25 mouse cellular contexts compared by ENCODE assay signal in genomic region chr15:83584741-83585220, GRCm38 (mm10). TPM values are rescaled to one million over a fixed set of nuclear protein-coding genes. Genes with fewer than 3 reads are reported as not detected.
DNase-seq lines count a peak whose midpoint lies in the region; ATAC-seq and TF ChIP-seq lines count a peak whose summit lies in the region.
"Had no signal": no experiment of that assay in that cellular context is flagged by ENCODE, and none has a peak within 500 bp of the region (broad histone marks: within the 10 kb centered on the region; RNA-seq: fewer than 3 reads in every experiment).

No protein-coding gene starts in this region.

- H3K4me1 ChIP-seq in liver, embryonic 13.5 days (replicated peaks): peaks cover 29% of the 10 kb centered on the region
- peaks cover 12% of the 10 kb centered on the region for H3K4me1 ChIP-seq in liver, embryonic 11.5 days (replicated peaks; ENCODE audit: control insufficient read depth, insufficient read depth, low read length)
- H3K4me1 ChIP-seq: embryonic facial prominence, embryonic 12.5 days; forebrain, embryonic 13.5 days; forebrain, embryonic 15.5 days had no signal

- no peak for TF ChIP-seq CTCF in gastrocnemius, adult 2 months (IDR thresholded peaks at IDR 0.05)

- H3K9ac ChIP-seq in liver, embryonic 13.5 days: no peak overlapping the region
- no peak overlapping the region for H3K9ac ChIP-seq in liver, embryonic 11.5 days (ENCODE audit: low read depth, low read length)
- H3K9ac ChIP-seq: embryonic facial prominence, embryonic 12.5 days; embryonic facial prominence, embryonic 15.5 days; forebrain, embryonic 13.5 days; forebrain, embryonic 15.5 days; forebrain, postnatal 0 days had no signal

- peaks cover 100% of the 10 kb centered on the region for H3K36me3 ChIP-seq in liver, embryonic 13.5 days
- peaks cover 72% of the 10 kb centered on the region for H3K36me3 ChIP-seq in liver, embryonic 11.5 days (ENCODE audit: control insufficient read depth, insufficient read depth, low read length)

- H3K4me2 ChIP-seq in liver, embryonic 13.5 days: no peak overlapping the region
- no peak overlapping the region for H3K4me2 ChIP-seq in liver, embryonic 11.5 days
- H3K4me2 ChIP-seq: embryonic facial prominence, embryonic 12.5 days; embryonic facial prominence, embryonic 15.5 days; forebrain, embryonic 13.5 days; forebrain, embryonic 15.5 days had no signal

- H3K4me3 ChIP-seq in gastrocnemius, adult 2 months: no peak overlapping the region
- H3K4me3 ChIP-seq in liver, embryonic 13.5 days (replicated peaks): no peak overlapping the region
- H3K4me3 ChIP-seq in liver, embryonic 11.5 days (ENCODE audit: low read depth, low read length): no peak overlapping the region
- H3K4me3 ChIP-seq: embryonic facial prominence, embryonic 12.5 days; embryonic facial prominence, embryonic 15.5 days; forebrain, embryonic 13.5 days; forebrain, embryonic 15.5 days had no signal

- H3K9me3 ChIP-seq in liver, embryonic 13.5 days (replicated peaks): peaks cover 13% of the 10 kb centered on the region
- H3K9me3 ChIP-seq in liver, embryonic 11.5 days (ENCODE audit: control insufficient read depth, low read length): peaks cover 10% of the 10 kb centered on the region
- H3K9me3 ChIP-seq: embryonic facial prominence, embryonic 15.5 days; forebrain, embryonic 15.5 days had no signal

- no peaks in the 10 kb centered on the region for H3K27me3 ChIP-seq in liver, embryonic 13.5 days
- H3K27me3 ChIP-seq in liver, embryonic 11.5 days (replicated peaks; ENCODE audit: control insufficient read depth, insufficient read depth, low read length): no peaks in the 10 kb centered on the region
- H3K27me3 ChIP-seq: embryonic facial prominence, embryonic 12.5 days; embryonic facial prominence, embryonic 15.5 days; forebrain, embryonic 13.5 days; forebrain, embryonic 15.5 days had no signal

- H3K27ac ChIP-seq in gastrocnemius, adult 2 months: no peak overlapping the region
- peak overlapping the region; percentile 78 for H3K27ac ChIP-seq in liver, embryonic 13.5 days
- H3K27ac ChIP-seq in liver, embryonic 11.5 days (ENCODE audit: low read depth, low read length): no peak overlapping the region
- H3K27ac ChIP-seq: embryonic facial prominence, embryonic 12.5 days; embryonic facial prominence, embryonic 15.5 days; forebrain, embryonic 13.5 days; forebrain, embryonic 15.5 days had no signal

- intact Hi-C loops in gastrocnemius, adult 2 months (cut with DNase I): no loop called here

- ATAC-seq in liver, embryonic 13.5 days (ENCODE audit: low read depth): no peak
- ATAC-seq in liver, embryonic 11.5 days (replicated peaks; ENCODE audit: low FRiP score): no peak
- no peak for ATAC-seq in megakaryocyte progenitor cell, adult 5-6 weeks (replicated peaks; ENCODE audit: poor library complexity)
- ATAC-seq: forebrain, embryonic 13.5 days; forebrain, embryonic 15.5 days; forebrain, postnatal 0 days had no signal

- WGBS in liver, embryonic 13.5 days (ENCODE audit: insufficient replicate concordance): 90% methylated on average over 6 of the region's 6 CpGs
- 89% methylated on average over 6 of the region's 6 CpGs for WGBS in liver, embryonic 11.5 days

- peak; percentile 11 for DNase-seq in gastrocnemius, adult 2 months
- no peak for DNase-seq in gastrocnemius, postnatal 4 days (ENCODE audit: low spot score in 2 of 2)
- DNase-seq in liver, embryonic 13.5 days: no peak
- no peak for DNase-seq in liver, embryonic 11.5 days (ENCODE audit: low spot score)
- DNase-seq in fat pad, adult 2 months (ENCODE audit: extremely low read depth, low read depth, low spot score): peak; percentile 95
- DNase-seq in gonadal fat pad, adult 2 months (ENCODE audit: low read depth): peak; percentile 92
- no peak for DNase-seq in ovary, postnatal 36 days (ENCODE audit: low spot score)
- DNase-seq: adrenal gland, adult 2 months; adrenal gland, postnatal 10 days; adrenal gland, postnatal 25 days; cerebellum, adult 11 months; cerebellum, adult 18-20 months; cerebellum, adult 8-10 months; cerebellum, adult 9-11 months; cerebellum, postnatal 14 days; cerebellum, postnatal 36 days; embryo, embryonic 11 days; forebrain, postnatal 0 days had no signal

RNA-seq across cellular contexts. Expression of gene Ttll12, which starts 10.2 kb away (rescaled TPM):
- total RNA-seq in gastrocnemius, adult 2 months (2021): 1 to 10 TPM; 3.4 to 4.9 TPM
- total RNA-seq in gastrocnemius, postnatal 4 days (2021): 10 to 100 TPM; 15.5 to 17.6 TPM
- 47.2 and 53.2 TPM in 2 replicates for polyA plus RNA-seq in liver, embryonic 13.5 days (2015; fragmentation: Nextera tagmentation; extraction: Ambion mirVana)
- 81.4 and 87.1 TPM in 2 replicates for polyA plus RNA-seq in liver, embryonic 11.5 days (2014; fragmentation: Nextera tagmentation; extraction: Ambion mirVana)
- polyA plus RNA-seq in gonadal fat pad, adult 2 months (2012; rRNA removed): 20.0 and 20.1 TPM in 2 replicates
- total RNA-seq in megakaryocyte progenitor cell, adult 5-6 weeks (2015): 17.0 and 20.8 TPM in 2 replicates
- 10.9 and 11.6 TPM in 2 replicates for total RNA-seq in megakaryocyte progenitor cell, adult 5-6 weeks (2017)

RNA-seq across cellular contexts. Expression of gene Mcat, which starts 21.2 kb away (rescaled TPM):
- 10 to 100 TPM; 18.6 to 23.8 TPM for total RNA-seq in gastrocnemius, adult 2 months (2021)
- total RNA-seq in gastrocnemius, postnatal 4 days (2021): 10 to 100 TPM; 29.8 to 31.3 TPM
- polyA plus RNA-seq in liver, embryonic 13.5 days (2015; fragmentation: Nextera tagmentation; extraction: Ambion mirVana): 18.1 and 21.0 TPM in 2 replicates
- polyA plus RNA-seq in liver, embryonic 11.5 days (2014; fragmentation: Nextera tagmentation; extraction: Ambion mirVana): 38.6 and 39.3 TPM in 2 replicates
- 27.0 and 31.7 TPM in 2 replicates for polyA plus RNA-seq in gonadal fat pad, adult 2 months (2012; rRNA removed)
- 13.2 and 17.6 TPM in 2 replicates for total RNA-seq in megakaryocyte progenitor cell, adult 5-6 weeks (2015)
- 15.3 and 16.3 TPM in 2 replicates for total RNA-seq in megakaryocyte progenitor cell, adult 5-6 weeks (2017)

RNA-seq across cellular contexts. Expression of gene Tspo, which starts 21.4 kb away (rescaled TPM):
- 10 to 100 TPM; 22.2 to 22.7 TPM for total RNA-seq in gastrocnemius, adult 2 months (2021)
- 10 to 100 TPM; 25.5 to 38.0 TPM for total RNA-seq in gastrocnemius, postnatal 4 days (2021)
- 186 and 227 TPM in 2 replicates for polyA plus RNA-seq in liver, embryonic 13.5 days (2015; fragmentation: Nextera tagmentation; extraction: Ambion mirVana)
- polyA plus RNA-seq in liver, embryonic 11.5 days (2014; fragmentation: Nextera tagmentation; extraction: Ambion mirVana): 144 and 150 TPM in 2 replicates
- polyA plus RNA-seq in gonadal fat pad, adult 2 months (2012; rRNA removed): 493 and 738 TPM in 2 replicates
- total RNA-seq in megakaryocyte progenitor cell, adult 5-6 weeks (2015): 123 and 129 TPM in 2 replicates
- 70.4 and 103 TPM in 2 replicates for total RNA-seq in megakaryocyte progenitor cell, adult 5-6 weeks (2017)

RNA-seq across cellular contexts. Expression of gene Bik, which starts 58.1 kb away (rescaled TPM):
- total RNA-seq in gastrocnemius, adult 2 months (2021): 1 to 10 TPM in 1 of 2 experiments, under 1 TPM in 1; 0.50 to 1.2 TPM
- total RNA-seq in gastrocnemius, postnatal 4 days (2021): 1 to 10 TPM; 2.7 to 4.0 TPM
- polyA plus RNA-seq in liver, embryonic 13.5 days (2015; fragmentation: Nextera tagmentation; extraction: Ambion mirVana): 1.1 and 1.5 TPM in 2 replicates
- polyA plus RNA-seq in liver, embryonic 11.5 days (2014; fragmentation: Nextera tagmentation; extraction: Ambion mirVana): 4.0 and 5.6 TPM in 2 replicates
- 6.3 and 6.5 TPM in 2 replicates for polyA plus RNA-seq in gonadal fat pad, adult 2 months (2012; rRNA removed)
- 0.15 TPM in 1 of 2 replicates, not detected in the other for total RNA-seq in megakaryocyte progenitor cell, adult 5-6 weeks (2015)
- 0.25 TPM in 1 of 2 replicates, not detected in the other for total RNA-seq in megakaryocyte progenitor cell, adult 5-6 weeks (2017)
- total RNA-seq: common myeloid progenitor, adult 5-6 weeks; forebrain, postnatal 0 days had no signal
- polyA plus RNA-seq: erythroblast, embryonic 14.5 days had no signal

Comparison
In these comparisons a context has a peak if more than half of its experiments do, and no peak if none do; other contexts are left out.
1. DNase-seq: peak in gastrocnemius, adult 2 months (single experiment), fat pad, adult 2 months (single experiment) and gonadal fat pad, adult 2 months (single experiment); none in gastrocnemius, postnatal 4 days (0 of 2), liver, embryonic 13.5 days (single experiment), liver, embryonic 11.5 days (single experiment) and ovary, postnatal 36 days (single experiment).